In genomic region chr7:121734171-121734831, GRCm38 (mm10) we compare ENCODE assay signal across 8 mouse cellular contexts. TPM values are rescaled to one million over a fixed set of nuclear protein-coding genes. Genes with fewer than 3 reads are reported as not detected.
DNase-seq lines count a peak whose midpoint lies in the region; ATAC-seq and TF ChIP-seq lines count a peak whose summit lies in the region.

Scnn1g (plus strand) TSS chr7:121734479.

- no peak for TF ChIP-seq EP300 in CH12.LX (IDR thresholded peaks at IDR 0.05; ENCODE audit: low read length)
- no peak for TF ChIP-seq EP300 in liver, postnatal 0 days (IDR thresholded peaks at IDR 0.05; ENCODE audit: low read depth)

- no peaks in the 10 kb centered on the region for H3K9me3 ChIP-seq in CH12.LX (replicated peaks; ENCODE audit: low read length)
- no peaks in the 10 kb centered on the region for H3K9me3 ChIP-seq in forebrain, embryonic 15.5 days
- no peaks in the 10 kb centered on the region for H3K9me3 ChIP-seq in liver, postnatal 0 days (ENCODE audit: low read length)
- no peaks in the 10 kb centered on the region for H3K9me3 ChIP-seq in neural tube, embryonic 14.5 days (ENCODE audit: control insufficient read depth, low read length)

- intact Hi-C loops in heart, postnatal 14 days (cut with DNase I), result loop anchor here (1.0 to 10.0 kb wide), 2 partner anchors 110 to 230 kb away; no protein-coding TSS in a partner anchor

- ATAC-seq in forebrain, embryonic 15.5 days (replicated peaks), result peak; percentile 93
- peak; percentile 86 for ATAC-seq in liver, postnatal 0 days
- peak; percentile 96 for ATAC-seq in neural tube, embryonic 14.5 days (ENCODE audit: low read depth)

- peak; percentile 77 for DNase-seq in CH12.LX (ENCODE audit: extremely low read depth)
- DNase-seq in c-Kit-positive CD71-positive TER-119-positive erythroid progenitor cells, embryonic 14.5 days (ENCODE audit: low spot score), result peak; percentile 36
- peak; percentile 76 to 87 for DNase-seq in heart, postnatal 14 days
- peak; percentile 88 for DNase-seq in layer of hippocampus, adult 11-12 months (ENCODE audit: low spot score)
- DNase-seq in liver, postnatal 0 days, result peak; percentile 84

- WGBS in forebrain, embryonic 15.5 days, result under 1% methylated on average over 38 of the region's 38 CpGs
- WGBS in liver, postnatal 0 days (ENCODE audit: insufficient replicate concordance), result 2% methylated on average over 38 of the region's 38 CpGs
- under 1% methylated on average over 38 of the region's 38 CpGs for WGBS in neural tube, embryonic 14.5 days

- H3K4me1 ChIP-seq in CH12.LX (ENCODE audit: control insufficient read depth in 1 of 2, insufficient read depth in 2 of 2), result peaks cover 3% of the 10 kb centered on the region in 2 experiments; a peak in 3 of 4 replicates
- H3K4me1 ChIP-seq in forebrain, embryonic 15.5 days, result peaks cover 10% of the 10 kb centered on the region
- 0 out of 2 replicates have a peak, but pooled peaks cover 6% of the 10 kb centered on the region for H3K4me1 ChIP-seq in liver, postnatal 0 days (ENCODE audit: insufficient read depth)
- H3K4me1 ChIP-seq in neural tube, embryonic 14.5 days (ENCODE audit: control insufficient read depth, insufficient read depth, low read length), result no peaks in the 10 kb centered on the region
- H3K4me1 ChIP-seq in testis, adult 2 months (ENCODE audit: control insufficient read depth, insufficient read depth, low read length), result peaks cover 12% of the 10 kb centered on the region

- TF ChIP-seq CTCF in CH12.LX (conservative IDR thresholded peaks at IDR 0.05 in 1 of 2, IDR thresholded peaks at IDR 0.05 in 1 of 2; ENCODE audit: low read depth in 2 of 2, low read length in 2 of 2), result peak; percentile 35 to 100; a peak in 3 of 4 replicates
- peak; percentile 91 for TF ChIP-seq CTCF in liver, postnatal 0 days (IDR thresholded peaks at IDR 0.05; ENCODE audit: low read depth)
- TF ChIP-seq CTCF in testis, adult 2 months (IDR thresholded peaks at IDR 0.05; ENCODE audit: control insufficient read depth, insufficient read depth, insufficient replicate concordance, low read depth, low read length), result peak; percentile 85; the same call in 1 of the 2 replicates

- no peak within 1 kb of the TSS for H3K9ac ChIP-seq in CH12.LX (ENCODE audit: insufficient read depth, low read depth)
- H3K9ac ChIP-seq in forebrain, embryonic 15.5 days (replicated peaks), result peak within 1 kb of the TSS; percentile 46
- H3K9ac ChIP-seq in liver, postnatal 0 days (replicated peaks), result no peak within 1 kb of the TSS
- 0 out of 2 replicates have a peak within 1 kb of the TSS, but pooled peaks have one; percentile 22 for H3K9ac ChIP-seq in neural tube, embryonic 14.5 days (replicated peaks; ENCODE audit: low read depth, low read length)

- dilution Hi-C loops in CH12.LX (cut with MboI; ENCODE audit: extremely low pct_ligation_motif_present, extremely low pct_unique_long_range_greater_than_20kb, low sequenced_read_pairs), result no loop called here

- TF ChIP-seq POLR2A in CH12.LX (IDR thresholded peaks at IDR 0.05; ENCODE audit: low read depth, low read length), result no peak
- no peak for TF ChIP-seq POLR2A in testis, adult 2 months (IDR thresholded peaks at IDR 0.05; ENCODE audit: control insufficient read depth, low read depth, low read length)

- peak within 1 kb of the TSS; percentile 54; the same call in 1 of the 2 replicates for H3K4me2 ChIP-seq in CH12.LX (ENCODE audit: insufficient read depth, low read depth, poor library complexity, severe bottlenecking)
- H3K4me2 ChIP-seq in forebrain, embryonic 15.5 days (replicated peaks), result peak within 1 kb of the TSS; percentile 88
- peak within 1 kb of the TSS; percentile 57 for H3K4me2 ChIP-seq in liver, postnatal 0 days (ENCODE audit: low read depth, low read length)
- H3K4me2 ChIP-seq in neural tube, embryonic 14.5 days (ENCODE audit: low read depth, low read length), result peak within 1 kb of the TSS; percentile 45

- H3K4me3 ChIP-seq in CH12.LX (replicated peaks in 1 of 3; ENCODE audit: low read depth in 2 of 3, low read length in 2 of 3, poor library complexity in 1 of 3), result no peak within 1 kb of the TSS
- peak within 1 kb of the TSS; percentile 43 for H3K4me3 ChIP-seq in forebrain, embryonic 15.5 days
- H3K4me3 ChIP-seq in liver, postnatal 0 days (ENCODE audit: low read depth, low read length), result 0 out of 2 replicates have a peak within 1 kb of the TSS, but pooled peaks have one; percentile 26
- peak within 1 kb of the TSS; percentile 22 for H3K4me3 ChIP-seq in neural tube, embryonic 14.5 days (ENCODE audit: low read depth, low read length)
- peak within 1 kb of the TSS; percentile 28 for H3K4me3 ChIP-seq in testis, adult 2 months (ENCODE audit: control insufficient read depth, low read depth, low read length)

- no peaks in the 10 kb centered on the region for H3K36me3 ChIP-seq in CH12.LX (replicated peaks in 1 of 2; ENCODE audit: control insufficient read depth in 1 of 2, insufficient read depth in 1 of 2, low read length in 1 of 2)
- H3K36me3 ChIP-seq in forebrain, embryonic 15.5 days, result no peaks in the 10 kb centered on the region
- H3K36me3 ChIP-seq in liver, postnatal 0 days (replicated peaks; ENCODE audit: insufficient read depth, low read length), result no peaks in the 10 kb centered on the region
- no peaks in the 10 kb centered on the region for H3K36me3 ChIP-seq in neural tube, embryonic 14.5 days (ENCODE audit: control insufficient read depth, insufficient read depth, low read length)
- H3K36me3 ChIP-seq in testis, adult 2 months (ENCODE audit: control insufficient read depth, insufficient read depth, low read length), result no peaks in the 10 kb centered on the region

- no peak within 1 kb of the TSS for H3K27ac ChIP-seq in CH12.LX (ENCODE audit: insufficient read depth, low read depth)
- no peak within 1 kb of the TSS for H3K27ac ChIP-seq in forebrain, embryonic 15.5 days (replicated peaks)
- no peak within 1 kb of the TSS for H3K27ac ChIP-seq in liver, postnatal 0 days (ENCODE audit: low read depth)
- H3K27ac ChIP-seq in neural tube, embryonic 14.5 days (ENCODE audit: low read depth, low read length), result no peak within 1 kb of the TSS
- H3K27ac ChIP-seq in testis, adult 2 months (ENCODE audit: control insufficient read depth, insufficient read depth, low read depth, low read length), result no peak within 1 kb of the TSS

- H3K79me2 ChIP-seq in CH12.LX (replicated peaks; ENCODE audit: control insufficient read depth, extremely low read depth, insufficient read depth, poor library complexity, severe bottlenecking), result no peaks in the 10 kb centered on the region

- in situ Hi-C loops in CH12.LX (cut with MboI; ENCODE audit: low pct_ligation_motif_present, low pct_unique_long_range_greater_than_20kb, low sequenced_read_pairs), result loop anchor here (5.0 kb wide), 1 partner anchor 228 kb away; no protein-coding TSS in a partner anchor

- peak; percentile 99 for TF ChIP-seq RAD21 in CH12.LX (IDR thresholded peaks at IDR 0.05; ENCODE audit: low read depth, low read length)

- peaks cover 26% of the 10 kb centered on the region for H3K27me3 ChIP-seq in CH12.LX (replicated peaks)
- peaks cover 23% of the 10 kb centered on the region for H3K27me3 ChIP-seq in forebrain, embryonic 15.5 days
- peaks cover 23% of the 10 kb centered on the region for H3K27me3 ChIP-seq in liver, postnatal 0 days (ENCODE audit: insufficient read depth, low read length)
- peaks cover 12% of the 10 kb centered on the region for H3K27me3 ChIP-seq in neural tube, embryonic 14.5 days (ENCODE audit: control insufficient read depth, insufficient read depth, low read length)
- peaks cover 3% of the 10 kb centered on the region; the same call in 1 of the 2 replicates for H3K27me3 ChIP-seq in testis, adult 2 months (ENCODE audit: control insufficient read depth, insufficient read depth, low read length)

TF ChIP-seq in CH12.LX, 34 proteins besides CTCF, POLR2A, EP300 and RAD21:
- TF ChIP-seq MAX (IDR thresholded peaks at IDR 0.05; ENCODE audit: low read length) (peak; percentile 37; the same call in 1 of the 2 replicates), ETS1 (conservative IDR thresholded peaks at IDR 0.05; ENCODE audit: low read depth, low read length) (no peak), ZC3H11A (IDR thresholded peaks at IDR 0.05; ENCODE audit: low read depth, low read length) (peak; percentile 88), ZKSCAN1 (IDR thresholded peaks at IDR 0.05; ENCODE audit: borderline replicate concordance, low read depth, low read length) (no peak), NELFE (IDR thresholded peaks at IDR 0.05; ENCODE audit: low read depth, low read length) (peak; percentile 43; the same call in 1 of the 2 replicates), TCF12 (IDR thresholded peaks at IDR 0.05; ENCODE audit: low read depth, low read length) (peak; percentile 49; the same call in 1 of the 2 replicates), IRF4 (IDR thresholded peaks at IDR 0.05; ENCODE audit: low read depth, low read length) (peak; percentile 52; the same call in 1 of the 2 replicates), NRF1 (IDR thresholded peaks at IDR 0.05; ENCODE audit: low read depth, low read length) (0 out of 2 replicates have a peak, but pooled peaks have one; percentile 20), SMC3 (IDR thresholded peaks at IDR 0.05; ENCODE audit: low read depth, low read length) (peak; percentile 96), MAZ (IDR thresholded peaks at IDR 0.05; ENCODE audit: low read depth, low read length) (no peak)

RNA-seq across cellular contexts. Expression of gene Scnn1g, which starts in this region (rescaled TPM):
- total RNA-seq in CH12.LX (2012; rRNA removed), result not detected in 2 replicates
- total RNA-seq in CH12.LX (2014; rRNA removed), result not detected in 2 replicates
- polyA plus RNA-seq in CH12.LX (2012; ENCODE audit: insufficient read length, low read depth), result not detected in 2 replicates
- polyA plus RNA-seq in forebrain, embryonic 15.5 days (2015; fragmentation: Nextera tagmentation; extraction: Ambion mirVana), result not detected in 2 replicates
- total RNA-seq in heart, postnatal 14 days (2021), result under 1 TPM in 1 of 2 experiments, not detected in 1; 0.17 TPM
- polyA plus RNA-seq in liver, postnatal 0 days (2015; fragmentation: Nextera tagmentation; extraction: Ambion mirVana), result 0.05 TPM in 1 of 2 replicates, not detected in the other
- polyA plus RNA-seq in neural tube, embryonic 14.5 days (2014; fragmentation: Nextera tagmentation; extraction: Ambion mirVana), result 0.12 TPM in 1 of 2 replicates, not detected in the other
- 0.02 and 0.05 TPM in 2 replicates for polyA plus RNA-seq in testis, adult 2 months (2012; rRNA removed)

Comparison
In these comparisons a context has a peak if more than half of its experiments do, and no peak if none do; other contexts are left out.
1. Peak in DNase-seq and H3K4me2 ChIP-seq in CH12.LX; RNA of the gene not detected or under 1 TPM.
2. Peak in ATAC-seq, H3K4me3 ChIP-seq, H3K9ac ChIP-seq and H3K4me2 ChIP-seq in forebrain, embryonic 15.5 days; RNA of the gene not detected or under 1 TPM.
3. Peak in DNase-seq in heart, postnatal 14 days; RNA of the gene not detected or under 1 TPM.
4. Peak in DNase-seq, ATAC-seq, H3K4me3 ChIP-seq and H3K4me2 ChIP-seq in liver, postnatal 0 days; RNA of the gene not detected or under 1 TPM.
5. Peak in ATAC-seq, H3K4me3 ChIP-seq, H3K9ac ChIP-seq and H3K4me2 ChIP-seq in neural tube, embryonic 14.5 days; RNA of the gene not detected or under 1 TPM.
6. DNase-seq: peak in every context shown above with its lines; median percentile 88 in layer of hippocampus, adult 11-12 months; 84 in liver, postnatal 0 days; 82 in heart, postnatal 14 days; 77 in CH12.LX; 36 in c-Kit-positive CD71-positive TER-119-positive erythroid progenitor cells, embryonic 14.5 days.